In genomic region chr17:37308483-37308882, GRCm38 (mm10) we compare ENCODE assay signal across 15 mouse cellular contexts. TPM values are rescaled to one million over a fixed set of nuclear protein-coding genes. Genes with fewer than 3 reads are reported as not detected.
DNase-seq lines count a peak whose midpoint lies in the region; ATAC-seq lines count a peak whose summit lies in the region.
"Had no signal": no experiment of that assay in that cellular context is flagged by ENCODE, and none has a peak within 500 bp of the region (broad histone marks: within the 10 kb centered on the region; RNA-seq: fewer than 3 reads in every experiment).

No protein-coding gene starts in this region.

- no peak overlapping the region for H3K27ac ChIP-seq in forebrain, embryonic 14.5 days (ENCODE audit: low read depth, low read length)
- H3K27ac ChIP-seq in forebrain, embryonic 16.5 days (ENCODE audit: low read length), result no peak overlapping the region
- H3K27ac ChIP-seq: heart, embryonic 15.5 days; liver, embryonic 12.5 days had no signal

- H3K36me3 ChIP-seq in forebrain, embryonic 14.5 days (ENCODE audit: control insufficient read depth, insufficient read depth, low read length), result no peaks in the 10 kb centered on the region
- no peaks in the 10 kb centered on the region for H3K36me3 ChIP-seq in forebrain, embryonic 16.5 days (ENCODE audit: control insufficient read depth, insufficient read depth)
- H3K36me3 ChIP-seq: heart, embryonic 15.5 days; liver, embryonic 12.5 days had no signal

- H3K4me2 ChIP-seq in forebrain, embryonic 14.5 days (ENCODE audit: low read length), result no peak overlapping the region
- no peak overlapping the region for H3K4me2 ChIP-seq in forebrain, embryonic 16.5 days (ENCODE audit: low read length)
- H3K4me2 ChIP-seq: heart, embryonic 15.5 days; liver, embryonic 12.5 days had no signal

- no peaks in the 10 kb centered on the region for H3K9me3 ChIP-seq in forebrain, embryonic 14.5 days (replicated peaks; ENCODE audit: control insufficient read depth, low read length)
- H3K9me3 ChIP-seq in forebrain, embryonic 16.5 days (ENCODE audit: control insufficient read depth, low read length), result no peaks in the 10 kb centered on the region
- H3K9me3 ChIP-seq: heart, embryonic 15.5 days; liver, embryonic 12.5 days had no signal

- DNase-seq in forebrain, embryonic 14.5 days (ENCODE audit: low spot score), result peak; percentile 4
- DNase-seq in layer of hippocampus, adult 11-12 months (ENCODE audit: low spot score), result peak; percentile 19
- no peak for DNase-seq in layer of hippocampus, adult 9-11 months
- DNase-seq in 416B (ENCODE audit: low read depth) (peak; percentile 8), adipocyte (ENCODE audit: low spot score) (peak; percentile 19), MN1 (ENCODE audit: low spot score) (no peak)
- DNase-seq: cerebellum, adult 11 months; right cerebral cortex, postnatal 14 days had no signal

- no peak overlapping the region for H3K9ac ChIP-seq in forebrain, embryonic 14.5 days (ENCODE audit: low read length)
- H3K9ac ChIP-seq in forebrain, embryonic 16.5 days (replicated peaks; ENCODE audit: low read depth, low read length), result no peak overlapping the region
- H3K9ac ChIP-seq: heart, embryonic 15.5 days; liver, embryonic 12.5 days had no signal

- WGBS in forebrain, embryonic 14.5 days, result 45% methylated on average over 4 of the region's 4 CpGs
- WGBS in forebrain, embryonic 16.5 days, result 43% methylated on average over 4 of the region's 4 CpGs

- no peak overlapping the region for H3K4me3 ChIP-seq in forebrain, embryonic 14.5 days (ENCODE audit: low read depth, low read length)
- H3K4me3 ChIP-seq in forebrain, embryonic 16.5 days (replicated peaks; ENCODE audit: low read length), result no peak overlapping the region
- H3K4me3 ChIP-seq: erythroblast, embryonic 14.5 days; heart, embryonic 15.5 days; liver, embryonic 12.5 days had no signal

- H3K27me3 ChIP-seq in forebrain, embryonic 14.5 days (replicated peaks; ENCODE audit: control insufficient read depth, insufficient read depth, low read length), result no peaks in the 10 kb centered on the region
- no peaks in the 10 kb centered on the region for H3K27me3 ChIP-seq in forebrain, embryonic 16.5 days (replicated peaks; ENCODE audit: control insufficient read depth, insufficient read depth, low read length)
- H3K27me3 ChIP-seq: heart, embryonic 15.5 days; liver, embryonic 12.5 days had no signal

- no peaks in the 10 kb centered on the region for H3K4me1 ChIP-seq in forebrain, embryonic 14.5 days (ENCODE audit: control insufficient read depth, insufficient read depth, low read length)
- no peaks in the 10 kb centered on the region for H3K4me1 ChIP-seq in forebrain, embryonic 16.5 days (replicated peaks; ENCODE audit: control insufficient read depth, insufficient read depth, low read length)
- H3K4me1 ChIP-seq: heart, embryonic 15.5 days; liver, embryonic 12.5 days had no signal

- no peak for ATAC-seq in forebrain, embryonic 14.5 days
- no peak for ATAC-seq in forebrain, embryonic 16.5 days
- ATAC-seq in CD4-positive, CD25-positive, alpha-beta regulatory T cell, adult 4 months, result no peak
- ATAC-seq: liver, embryonic 12.5 days had no signal

RNA-seq across cellular contexts. Expression of gene Olfr101, which starts 4.4 kb away (rescaled TPM):
- polyA plus RNA-seq in forebrain, embryonic 14.5 days (2014; fragmentation: Nextera tagmentation; extraction: Ambion mirVana), result not detected in 2 replicates
- polyA plus RNA-seq in forebrain, embryonic 16.5 days (2015; fragmentation: Nextera tagmentation; extraction: Ambion mirVana), result not detected in 2 replicates
- under 1 TPM; 0.22 to 0.25 TPM for polyA plus RNA-seq in CD4-positive, CD25-positive, alpha-beta regulatory T cell, adult 4 months (2017; shearing (Covaris generic))
- polyA plus RNA-seq: heart, embryonic 15.5 days; liver, embryonic 12.5 days; lung, embryonic 16.5 days; urinary bladder, adult 2 months had no signal

RNA-seq across cellular contexts. Expression of gene Olfr102, which starts 8.4 kb away (rescaled TPM):
- not detected in 2 replicates for polyA plus RNA-seq in forebrain, embryonic 14.5 days (2014; fragmentation: Nextera tagmentation; extraction: Ambion mirVana)
- not detected in 2 replicates for polyA plus RNA-seq in forebrain, embryonic 16.5 days (2015; fragmentation: Nextera tagmentation; extraction: Ambion mirVana)
- polyA plus RNA-seq in CD4-positive, CD25-positive, alpha-beta regulatory T cell, adult 4 months (2017; shearing (Covaris generic)), result not detected
- polyA plus RNA-seq: erythroblast, embryonic 14.5 days; heart, embryonic 15.5 days; liver, embryonic 12.5 days; lung, embryonic 16.5 days; urinary bladder, adult 2 months had no signal

RNA-seq across cellular contexts. Expression of gene Olfr99, which starts 25.2 kb away (rescaled TPM):
- not detected in 2 replicates for polyA plus RNA-seq in forebrain, embryonic 14.5 days (2014; fragmentation: Nextera tagmentation; extraction: Ambion mirVana)
- not detected in 2 replicates for polyA plus RNA-seq in forebrain, embryonic 16.5 days (2015; fragmentation: Nextera tagmentation; extraction: Ambion mirVana)
- 1 to 10 TPM; 4.3 to 5.5 TPM for polyA plus RNA-seq in CD4-positive, CD25-positive, alpha-beta regulatory T cell, adult 4 months (2017; shearing (Covaris generic))
- polyA plus RNA-seq: erythroblast, embryonic 14.5 days; heart, embryonic 15.5 days; liver, embryonic 12.5 days; lung, embryonic 16.5 days; urinary bladder, adult 2 months had no signal

RNA-seq across cellular contexts. Expression of gene Olfr103, which starts 31.0 kb away (rescaled TPM):
- polyA plus RNA-seq in forebrain, embryonic 14.5 days (2014; fragmentation: Nextera tagmentation; extraction: Ambion mirVana), result not detected in 2 replicates
- not detected in 2 replicates for polyA plus RNA-seq in forebrain, embryonic 16.5 days (2015; fragmentation: Nextera tagmentation; extraction: Ambion mirVana)
- not detected for polyA plus RNA-seq in CD4-positive, CD25-positive, alpha-beta regulatory T cell, adult 4 months (2017; shearing (Covaris generic))
- polyA plus RNA-seq: erythroblast, embryonic 14.5 days; heart, embryonic 15.5 days; liver, embryonic 12.5 days; lung, embryonic 16.5 days; urinary bladder, adult 2 months had no signal

RNA-seq across cellular contexts. Expression of gene H2-M3, which starts 38.5 kb away (rescaled TPM):
- polyA plus RNA-seq in forebrain, embryonic 14.5 days (2014; fragmentation: Nextera tagmentation; extraction: Ambion mirVana), result 1.1 and 1.2 TPM in 2 replicates
- 0.67 and 0.81 TPM in 2 replicates for polyA plus RNA-seq in forebrain, embryonic 16.5 days (2015; fragmentation: Nextera tagmentation; extraction: Ambion mirVana)
- polyA plus RNA-seq in CD4-positive, CD25-positive, alpha-beta regulatory T cell, adult 4 months (2017; shearing (Covaris generic)), result 100 to 1,000 TPM; 131 to 144 TPM
- polyA plus RNA-seq: erythroblast, embryonic 14.5 days had no signal

Comparison
In these comparisons a context has a peak if more than half of its experiments do, and no peak if none do; other contexts are left out.
1. DNase-seq: peak in forebrain, embryonic 14.5 days (single experiment), layer of hippocampus, adult 11-12 months (single experiment), 416B (single experiment) and adipocyte (single experiment); none in layer of hippocampus, adult 9-11 months (single experiment) and MN1 (single experiment).